Mouse (Mus musculus) hindbrain, embryonic 10.5 days (tissue): ENCODE measurements around the gene Olfr293. TPM values are rescaled to one million over a fixed set of nuclear protein-coding genes. Genes with fewer than 3 reads are reported as not detected.

Experiments used
- DNase-seq: peaks from one replicate; pipeline ENCODE4 v3.0.0-alpha.2; 2017; ENCODE audit warnings: low spot score
- H3K27ac ChIP-seq: fragments of 300-500 bp; sonication (generic); 2 replicates; pipeline ENCODE4 v1.5.1; 2016; ENCODE audit warnings: mild to moderate bottlenecking, moderate library complexity
- H3K27me3 ChIP-seq: fragments of 300-500 bp; sonication (generic); 2 replicates; pipeline ENCODE4 v1.6.1; 2016; ENCODE audit warnings: mild to moderate bottlenecking; ENCODE audit not compliant: poor library complexity, insufficient read depth, severe bottlenecking
- H3K36me3 ChIP-seq: fragments of 300-500 bp; sonication (generic); 2 replicates; pipeline ENCODE4 v1.6.1; 2016; ENCODE audit warnings: mild to moderate bottlenecking, moderate library complexity
- H3K4me1 ChIP-seq: fragments of 300-500 bp; sonication (generic); replicated peaks from 2 replicates; pipeline ENCODE4 v1.6.1; 2016; ENCODE audit warnings: mild to moderate bottlenecking
- H3K4me3 ChIP-seq: fragments of 300-500 bp; sonication (generic); 2 replicates; pipeline ENCODE4 v1.5.1; 2016; ENCODE audit warnings: mild to moderate bottlenecking, moderate library complexity
- H3K9me3 ChIP-seq: fragments of 300-500 bp; sonication (generic); 2 replicates; pipeline ENCODE4 v1.6.1; 2016; ENCODE audit warnings: mild to moderate bottlenecking, moderate library complexity
- WGBS: fragments of 180-500 bp; shearing (Covaris S2); methylation state at CpG from one replicate; pipeline ENCODE4 v1.1.7; 2016; 5-methylcytosine and 5-hydroxymethylcytosine counted together
- polyA plus RNA-seq: library from polyadenylated mRNA; unstranded; fragments of >200 nt; fragmentation: Nextera tagmentation; extraction: Ambion mirVana; gene quantifications from 2 replicates; pipeline ENCODE4 v1.2.1, GENCODE M21; 2016

Gene Olfr293
- polyA plus RNA-seq: not detected in 2 replicates

- H3K36me3 ChIP-seq: no peaks in the 10 kb centered on the region
- 92% methylated on average over 4 of the region's 4 CpGs for WGBS
- H3K9me3 ChIP-seq: no peaks in the 10 kb centered on the region
- H3K27ac ChIP-seq: no peak within 1 kb of the TSS
- H3K4me3 ChIP-seq: no peak within 1 kb of the TSS
- DNase-seq: no peak
- no peaks in the 10 kb centered on the region for H3K4me1 ChIP-seq
- H3K27me3 ChIP-seq: no peaks in the 10 kb centered on the region
Measured at GRCm38 (mm10) chr7:86648761-86649160, at the start of gene Olfr293. TSS of gene Olfr293 (plus strand) at chr7:86649061.

- Histone ChIP-seq H3K27ac (no peak within 1 kb of the TSS), H3K4me3 (no peak within 1 kb of the TSS), H3K9me3 (no peaks in the 10 kb centered on the region), H3K4me1 (no peaks in the 10 kb centered on the region), H3K36me3 (no peaks in the 10 kb centered on the region), H3K27me3 (no peaks in the 10 kb centered on the region)
- 66% methylated on average over 2 of the region's 2 CpGs for WGBS
- DNase-seq: no peak
Measured at GRCm38 (mm10) chr7:86616543-86616942, 32.3 kb upstream of the Olfr293 start, which contains the start of gene Olfr294. TSS of gene Olfr294 (minus strand) at chr7:86616643.

GRCm38 (mm10) chr7:86688030-86688429, 39.2 kb downstream of the Olfr293 start, which contains the start of gene Olfr292:
TSS of gene Olfr292 (plus strand) at chr7:86688330.
- no peaks in the 10 kb centered on the region for H3K9me3 ChIP-seq
- H3K36me3 ChIP-seq: no peaks in the 10 kb centered on the region
- no peak within 1 kb of the TSS for H3K4me3 ChIP-seq
- H3K27me3 ChIP-seq: no peaks in the 10 kb centered on the region
- DNase-seq: no peak
- H3K27ac ChIP-seq: no peak within 1 kb of the TSS
- H3K4me1 ChIP-seq: no peaks in the 10 kb centered on the region

Other genes with a start within 250 kb of the Olfr293 start
- not detected in 2 replicates for gene Olfr301, start 245.2 kb upstream of the Olfr293 start, polyA plus RNA-seq
- gene Olfr299, start 189.1 kb upstream of the Olfr293 start, polyA plus RNA-seq: not detected in 2 replicates
- gene Olfr298, start 156.6 kb upstream of the Olfr293 start, polyA plus RNA-seq: not detected in 2 replicates
- not detected in 2 replicates for gene Olfr297, start 129.1 kb upstream of the Olfr293 start, polyA plus RNA-seq
- not detected in 2 replicates for gene Olfr295, start 65.2 kb upstream of the Olfr293 start, polyA plus RNA-seq
- not detected in 2 replicates for gene Olfr294, start 32.4 kb upstream of the Olfr293 start, polyA plus RNA-seq
- not detected in 2 replicates for gene Olfr292, start 39.3 kb downstream of the Olfr293 start, polyA plus RNA-seq
- gene Folh1, start 126.9 kb downstream of the Olfr293 start, polyA plus RNA-seq: not detected in 2 replicates
- not detected in 2 replicates for gene Vmn2r77, start 146.0 kb downstream of the Olfr293 start, polyA plus RNA-seq